Mouse (Mus musculus): ENCODE data around the gene Abhd17c. TPM values are rescaled to one million over a fixed set of nuclear protein-coding genes. Genes with fewer than 3 reads are reported as not detected.

Abhd17c gene
- polyA plus RNA-seq, 1 experiment from 2014 or later: 20.7 TPM

DNA sequence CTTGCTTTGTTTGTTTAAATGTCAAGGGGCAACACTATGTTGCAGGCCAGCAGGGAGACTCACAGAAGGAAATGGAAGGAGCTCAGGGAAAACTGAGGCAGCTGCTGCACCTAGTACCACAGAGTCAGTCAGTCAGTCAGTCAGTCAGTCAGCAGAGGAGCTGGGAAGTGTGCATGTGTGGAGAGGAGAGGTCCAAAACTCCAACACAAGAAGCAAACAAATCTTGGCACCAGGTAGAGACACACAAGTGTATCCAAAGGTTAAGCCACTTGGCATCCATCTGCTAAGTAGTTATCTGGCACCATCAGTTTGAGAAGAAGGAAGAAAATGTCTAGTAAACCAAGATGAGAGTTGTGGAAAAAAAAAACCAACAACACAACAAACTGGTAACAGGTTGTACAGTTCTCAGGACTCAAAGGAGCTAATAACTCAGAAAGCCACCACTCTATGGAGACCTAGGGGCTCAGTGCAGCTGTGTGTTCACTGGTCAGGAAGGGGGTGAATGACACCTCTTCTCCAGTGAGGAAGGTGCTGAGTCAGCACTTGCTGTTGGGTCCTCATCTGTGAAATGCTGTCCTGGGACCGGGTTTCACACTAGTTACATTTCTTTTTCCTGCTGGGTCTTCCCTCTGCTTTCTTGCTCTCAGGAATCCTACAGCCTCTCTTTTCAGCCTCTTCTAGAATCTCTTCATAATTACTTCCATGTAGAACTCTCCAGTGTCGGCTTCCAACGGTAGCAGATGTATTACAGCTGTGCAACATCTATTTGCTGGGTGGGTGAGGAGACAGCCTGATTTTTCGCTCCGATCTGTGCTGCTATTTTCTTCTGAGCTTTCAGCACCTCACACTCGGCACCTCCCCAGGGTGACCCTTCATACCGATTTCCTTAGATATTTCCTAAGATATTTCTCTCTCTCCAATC, 34.8 kb downstream of the Abhd17c start:
- no peak for ATAC-seq
- WGBS: 88% methylated on average over 7 of the region's 7 CpGs

DNA sequence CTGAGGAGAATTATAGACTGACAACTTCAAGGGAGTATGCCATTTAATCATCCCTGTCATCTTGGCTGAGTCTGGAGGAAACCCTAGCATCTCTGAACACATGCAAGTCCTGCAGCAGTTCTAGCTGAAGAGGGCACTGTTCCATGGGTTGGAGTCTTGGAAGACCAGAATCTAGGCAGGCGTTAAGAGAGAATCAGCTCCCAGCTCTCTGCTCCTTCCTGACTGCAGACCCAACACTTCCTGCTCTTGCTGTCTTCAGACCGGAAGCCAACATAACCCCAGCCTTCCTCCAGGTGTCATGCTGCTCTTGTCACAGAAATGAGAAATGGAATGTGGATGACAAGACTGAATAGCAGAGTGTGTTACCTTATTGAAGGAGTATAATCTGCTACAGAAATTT, 36.3 kb downstream of the Abhd17c start:
- peaks cover 31% of the 10 kb centered on the region for H3K4me1 ChIP-seq (ENCODE audit: control insufficient read depth, insufficient read depth, low read length)
- H3K27ac ChIP-seq (ENCODE audit: low read depth, low read length): no peak overlapping the region
- ATAC-seq (no peak), DNase-seq (ENCODE audit: low spot score) (no peak)
- H3K9me3 ChIP-seq (replicated peaks; ENCODE audit: control insufficient read depth, low read length): no peaks in the 10 kb centered on the region
- no peak overlapping the region for H3K9ac ChIP-seq (ENCODE audit: low read length)
- H3K36me3 ChIP-seq (ENCODE audit: control insufficient read depth, insufficient read depth, low read length): peaks cover 14% of the 10 kb centered on the region; the same call in 1 of the 2 replicates
- H3K4me2 ChIP-seq (ENCODE audit: low read length): no peak overlapping the region
- no peaks in the 10 kb centered on the region for H3K27me3 ChIP-seq (replicated peaks; ENCODE audit: control insufficient read depth, insufficient read depth, low read length)
- H3K4me3 ChIP-seq (ENCODE audit: low read depth, low read length): no peak overlapping the region
- WGBS: 89% methylated on average over 2 of the region's 2 CpGs

More for the DNA sequence above, 34.8 kb downstream of the Abhd17c start:
- Histone ChIP-seq H3K9me3 (replicated peaks; ENCODE audit: control insufficient read depth, low read length) (no peaks in the 10 kb centered on the region), H3K4me3 (ENCODE audit: low read depth, low read length) (no peak overlapping the region), H3K4me1 (ENCODE audit: control insufficient read depth, insufficient read depth, low read length) (peaks cover 31% of the 10 kb centered on the region), H3K9ac (ENCODE audit: low read length) (no peak overlapping the region), H3K27me3 (replicated peaks; ENCODE audit: control insufficient read depth, insufficient read depth, low read length) (no peaks in the 10 kb centered on the region), H3K36me3 (ENCODE audit: control insufficient read depth, insufficient read depth, low read length) (peaks cover 12% of the 10 kb centered on the region; the same call in 1 of the 2 replicates), H3K27ac (ENCODE audit: low read depth, low read length) (no peak overlapping the region), H3K4me2 (ENCODE audit: low read length) (no peak overlapping the region)
- no peak for DNase-seq (ENCODE audit: low spot score)

DNA sequence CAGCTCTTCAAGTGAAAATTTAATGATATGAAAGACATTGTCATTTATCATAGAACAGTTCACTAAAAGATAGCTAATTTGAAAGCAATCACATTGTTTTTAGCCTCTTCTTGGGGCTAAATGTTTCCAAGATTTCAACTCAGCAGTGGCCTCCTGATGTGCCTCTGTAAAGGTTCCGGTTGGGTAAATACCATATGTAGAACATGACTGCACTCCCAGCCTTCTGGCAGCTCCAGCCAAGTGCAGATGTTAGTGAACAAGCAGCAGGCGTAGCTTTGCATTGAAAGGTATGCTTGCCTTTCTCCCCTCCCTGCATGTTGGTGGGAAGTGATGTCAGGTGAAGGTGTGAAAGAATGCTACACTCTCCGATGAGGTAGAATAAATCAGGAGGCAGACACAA, 36.9 kb downstream of the Abhd17c start:
- Histone ChIP-seq H3K9ac (ENCODE audit: low read length) (no peak overlapping the region), H3K4me3 (ENCODE audit: low read depth, low read length) (no peak overlapping the region), H3K36me3 (ENCODE audit: control insufficient read depth, insufficient read depth, low read length) (peaks cover 20% of the 10 kb centered on the region; the same call in 1 of the 2 replicates), H3K27me3 (replicated peaks; ENCODE audit: control insufficient read depth, insufficient read depth, low read length) (no peaks in the 10 kb centered on the region), H3K4me2 (ENCODE audit: low read length) (no peak overlapping the region), H3K4me1 (ENCODE audit: control insufficient read depth, insufficient read depth, low read length) (peaks cover 27% of the 10 kb centered on the region), H3K27ac (ENCODE audit: low read depth, low read length) (no peak overlapping the region), H3K9me3 (replicated peaks; ENCODE audit: control insufficient read depth, low read length) (no peaks in the 10 kb centered on the region)
- DNase-seq (ENCODE audit: low spot score) (no peak), ATAC-seq (no peak)
- WGBS: 85% methylated on average over 3 of the region's 3 CpGs

DNA sequence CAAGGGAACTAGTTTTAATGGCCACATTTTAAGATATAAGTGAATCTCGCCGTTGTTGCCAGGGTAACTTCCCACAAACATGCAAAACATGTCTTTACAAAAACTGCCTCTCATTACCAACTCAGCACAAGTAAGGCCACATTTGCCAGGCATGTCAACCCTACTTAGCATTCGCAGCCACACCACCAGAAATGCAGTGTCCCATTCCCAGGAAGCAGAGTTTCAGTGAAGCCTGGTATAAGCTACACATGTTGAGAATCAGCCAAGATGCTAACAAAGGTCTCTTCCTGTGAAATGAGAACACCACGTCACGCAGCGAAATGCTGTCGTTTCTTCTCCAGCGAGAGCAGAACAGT, 38.7 kb downstream of the Abhd17c start:
- no peak overlapping the region for H3K4me2 ChIP-seq (ENCODE audit: low read length)
- DNase-seq (ENCODE audit: low spot score): peak; percentile 82
- H3K27ac ChIP-seq (ENCODE audit: low read depth, low read length): 0 out of 2 replicates have a peak overlapping the region, but pooled peaks have one; percentile 18
- H3K27me3 ChIP-seq (replicated peaks; ENCODE audit: control insufficient read depth, insufficient read depth, low read length): no peaks in the 10 kb centered on the region
- ATAC-seq: peak; percentile 88
- peaks cover 19% of the 10 kb centered on the region for H3K4me1 ChIP-seq (ENCODE audit: control insufficient read depth, insufficient read depth, low read length)
- peaks cover 28% of the 10 kb centered on the region for H3K36me3 ChIP-seq (ENCODE audit: control insufficient read depth, insufficient read depth, low read length)
- no peak overlapping the region for H3K9ac ChIP-seq (ENCODE audit: low read length)
- no peaks in the 10 kb centered on the region for H3K9me3 ChIP-seq (replicated peaks; ENCODE audit: control insufficient read depth, low read length)
- H3K4me3 ChIP-seq (ENCODE audit: low read depth, low read length): no peak overlapping the region
- WGBS: 14% methylated on average over 8 of the region's 8 CpGs

DNA sequence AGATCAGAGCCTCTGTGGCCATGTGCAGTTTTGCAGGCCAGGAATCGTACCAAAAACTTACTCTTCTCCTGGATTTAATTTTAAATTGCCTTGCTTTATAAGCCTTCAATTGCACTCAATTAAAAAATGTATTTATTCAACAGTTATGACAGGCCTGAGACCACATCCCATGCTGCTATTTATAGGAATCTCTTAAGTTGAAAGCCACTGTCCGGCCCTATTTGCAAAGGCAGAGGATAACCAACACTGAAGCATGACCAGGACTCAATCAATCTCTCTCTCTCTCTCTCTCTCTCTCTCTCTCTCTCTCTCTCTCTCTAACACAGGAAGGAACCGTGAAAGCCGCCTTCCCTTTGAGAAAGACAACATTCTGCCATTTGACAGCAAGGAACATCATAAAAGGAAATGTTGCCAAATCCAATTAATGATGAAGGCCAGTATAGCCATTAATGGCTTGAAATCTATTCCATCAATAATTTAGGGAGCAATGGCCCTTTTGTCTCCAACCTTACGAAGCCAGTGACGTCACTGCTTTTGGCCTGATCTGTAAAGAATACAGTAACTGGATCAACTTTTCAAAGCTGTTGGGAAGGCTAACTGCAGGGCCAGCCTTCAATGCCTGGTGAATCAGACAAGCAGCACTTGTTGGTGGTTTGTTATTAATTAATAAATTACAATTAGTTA, 39.2 kb downstream of the Abhd17c start:
- Histone ChIP-seq H3K27me3 (replicated peaks; ENCODE audit: control insufficient read depth, insufficient read depth, low read length) (no peaks in the 10 kb centered on the region), H3K9me3 (replicated peaks; ENCODE audit: control insufficient read depth, low read length) (no peaks in the 10 kb centered on the region), H3K27ac (ENCODE audit: low read depth, low read length) (no peak overlapping the region), H3K36me3 (ENCODE audit: control insufficient read depth, insufficient read depth, low read length) (peaks cover 28% of the 10 kb centered on the region), H3K9ac (ENCODE audit: low read length) (no peak overlapping the region), H3K4me1 (ENCODE audit: control insufficient read depth, insufficient read depth, low read length) (peaks cover 19% of the 10 kb centered on the region), H3K4me2 (ENCODE audit: low read length) (no peak overlapping the region), H3K4me3 (ENCODE audit: low read depth, low read length) (no peak overlapping the region)
- ATAC-seq (peak; percentile 86), DNase-seq (ENCODE audit: low spot score) (peak; percentile 86)
- WGBS: 27% methylated on average over 6 of the region's 6 CpGs

DNA sequence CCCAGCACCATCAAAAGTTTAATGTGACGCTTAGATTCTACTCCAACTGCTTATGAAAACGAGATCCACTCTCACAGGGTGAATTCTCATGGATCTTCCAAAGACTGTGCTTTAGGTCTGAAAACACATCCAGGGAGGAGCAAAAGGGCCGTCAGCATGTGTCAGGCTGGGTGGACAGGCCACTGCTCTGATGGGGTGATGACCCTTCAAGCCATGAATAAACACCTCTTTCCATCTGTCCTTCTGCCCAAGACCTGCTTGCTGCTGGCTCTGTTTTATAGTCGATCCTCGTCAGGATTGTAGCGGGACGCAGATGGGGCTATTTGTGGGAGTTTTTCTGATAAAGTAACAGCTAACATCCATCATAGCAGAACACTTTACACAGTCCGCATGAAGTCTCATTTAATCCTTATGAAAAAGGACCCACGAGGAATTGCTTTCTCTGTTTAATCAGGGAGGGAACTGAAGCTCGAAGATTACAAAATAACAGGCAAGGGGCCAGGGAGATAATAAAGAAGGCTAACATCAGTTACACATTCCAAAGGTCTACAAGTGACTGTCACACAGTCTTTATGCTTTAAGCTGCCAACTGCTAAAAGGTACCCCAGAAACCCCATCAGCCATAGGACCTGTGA, 39.9 kb downstream of the Abhd17c start:
- H3K27ac ChIP-seq (ENCODE audit: low read depth, low read length): no peak overlapping the region

DNA sequence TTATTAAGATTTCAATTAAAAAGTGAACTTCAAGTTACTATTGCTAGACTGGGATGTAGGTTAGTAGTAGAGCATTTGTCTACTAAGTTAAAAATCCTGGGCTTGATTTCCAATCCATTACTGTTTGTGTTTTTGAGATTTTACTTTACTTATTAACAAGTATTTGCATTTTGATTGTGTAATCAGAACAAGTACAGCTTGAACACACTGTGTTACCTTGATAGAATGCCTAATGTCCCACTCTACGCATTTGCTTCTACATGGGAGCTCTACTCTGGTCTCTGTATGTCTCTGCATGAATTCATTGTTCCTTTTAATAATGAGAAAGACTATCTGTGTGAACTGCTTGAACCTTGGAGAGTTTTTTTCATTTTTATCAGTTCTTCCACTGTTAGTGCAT, 44.8 kb downstream of the Abhd17c start:
- Histone ChIP-seq H3K27ac (ENCODE audit: low read depth, low read length) (no peak overlapping the region), H3K36me3 (ENCODE audit: control insufficient read depth, insufficient read depth, low read length) (peaks cover 16% of the 10 kb centered on the region), H3K4me2 (ENCODE audit: low read length) (no peak overlapping the region), H3K9ac (ENCODE audit: low read length) (no peak overlapping the region), H3K4me3 (ENCODE audit: low read depth, low read length) (no peak overlapping the region), H3K27me3 (replicated peaks; ENCODE audit: control insufficient read depth, insufficient read depth, low read length) (no peaks in the 10 kb centered on the region), H3K4me1 (ENCODE audit: control insufficient read depth, insufficient read depth, low read length) (no peaks in the 10 kb centered on the region), H3K9me3 (replicated peaks; ENCODE audit: control insufficient read depth, low read length) (no peaks in the 10 kb centered on the region)
- ATAC-seq (no peak), DNase-seq (ENCODE audit: low spot score) (no peak)
- WGBS: 97% methylated on average over 1 of the region's 1 CpGs

More for the DNA sequence above, 39.9 kb downstream of the Abhd17c start:
- 65% methylated on average over 10 of the region's 10 CpGs for WGBS
- Histone ChIP-seq H3K36me3 (ENCODE audit: control insufficient read depth, insufficient read depth, low read length) (peaks cover 28% of the 10 kb centered on the region), H3K9ac (ENCODE audit: low read length) (no peak overlapping the region), H3K4me2 (ENCODE audit: low read length) (no peak overlapping the region), H3K9me3 (replicated peaks; ENCODE audit: control insufficient read depth, low read length) (no peaks in the 10 kb centered on the region), H3K4me3 (ENCODE audit: low read depth, low read length) (no peak overlapping the region), H3K4me1 (ENCODE audit: control insufficient read depth, insufficient read depth, low read length) (peaks cover 19% of the 10 kb centered on the region), H3K27me3 (replicated peaks; ENCODE audit: control insufficient read depth, insufficient read depth, low read length) (no peaks in the 10 kb centered on the region)
- DNase-seq (ENCODE audit: low spot score) (no peak), ATAC-seq (no peak)

DNA sequence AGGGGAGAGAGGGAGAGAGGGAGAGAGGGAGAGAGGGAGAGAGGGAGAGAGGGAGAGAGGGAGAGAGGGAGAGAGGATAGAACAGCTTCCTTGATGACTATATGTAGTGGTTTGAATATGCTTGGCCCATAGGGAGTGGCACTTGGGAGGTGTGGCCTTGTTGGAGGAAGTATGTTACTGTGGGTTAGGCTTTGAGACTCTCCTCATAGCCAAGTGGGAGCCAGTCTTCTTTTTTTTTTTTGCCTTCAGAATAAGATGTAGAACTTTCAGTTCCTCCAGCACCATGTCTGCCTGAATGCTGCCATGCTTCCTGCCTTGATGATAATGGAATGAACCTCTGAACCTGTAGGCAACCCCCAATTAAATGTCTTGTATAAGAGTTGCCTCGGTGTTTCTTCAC, 49.1 kb downstream of the Abhd17c start:
- 88% methylated on average over 1 of the region's 1 CpGs for WGBS
- H3K9me3 ChIP-seq (replicated peaks; ENCODE audit: control insufficient read depth, low read length): no peaks in the 10 kb centered on the region
- ATAC-seq: no peak
- H3K4me3 ChIP-seq (ENCODE audit: low read depth, low read length): no peak overlapping the region
- no peak overlapping the region for H3K9ac ChIP-seq (ENCODE audit: low read length)
- H3K4me2 ChIP-seq (ENCODE audit: low read length): no peak overlapping the region
- no peaks in the 10 kb centered on the region for H3K36me3 ChIP-seq (ENCODE audit: control insufficient read depth, insufficient read depth, low read length)
- no peak for DNase-seq (ENCODE audit: low spot score)
- H3K4me1 ChIP-seq (ENCODE audit: control insufficient read depth, insufficient read depth, low read length): no peaks in the 10 kb centered on the region
- H3K27ac ChIP-seq (ENCODE audit: low read depth, low read length): no peak overlapping the region
- no peaks in the 10 kb centered on the region for H3K27me3 ChIP-seq (replicated peaks; ENCODE audit: control insufficient read depth, insufficient read depth, low read length)

All from forebrain, embryonic 14.5 days (tissue).